Mouse (Mus musculus) heart, postnatal 0 days (tissue): ENCODE data around the gene Klk10.

Source experiments
- CTCF ChIP-seq: IDR thresholded peaks from 2 replicates; pipeline ENCODE4 v1.5.1; 2016; ENCODE audit warnings: antibody characterized with exemption, control low read depth, low read depth
- EP300 ChIP-seq: IDR thresholded peaks from 2 replicates; pipeline ENCODE4 v1.6.1; 2016; ENCODE audit warnings: antibody characterized with exemption, low read depth

- TF ChIP-seq CTCF = no peak
- TF ChIP-seq EP300 = no peak
Measured at GRCm38 (mm10) chr7:43797333-43797769, 16.5 kb downstream of the Klk10 start, which contains the start of gene Klk8.
